Mouse (Mus musculus) splenic B cell, adult 2 months (primary cell): ENCODE data around the gene Nudt4.

Source experiments
- DNase-seq: peaks from one replicate; pipeline ENCODE4 v3.0.0-alpha.2; 2011; ENCODE audit warnings: low read depth, low spot score
- H3K27me3 ChIP-seq: 2 replicates; pipeline ENCODE4 v1.6.1; 2012; ENCODE audit warnings: mild to moderate bottlenecking, low read length, moderate library complexity, mixed read lengths; ENCODE audit not compliant: control insufficient read depth, poor library complexity, insufficient read depth, severe bottlenecking
- H3K36me3 ChIP-seq: 2 replicates; pipeline ENCODE4 v1.6.1; 2012; ENCODE audit warnings: mild to moderate bottlenecking, low read length, moderate library complexity, mixed read lengths; ENCODE audit not compliant: control insufficient read depth, poor library complexity, insufficient read depth, severe bottlenecking

The Nudt4 gene

DNA sequence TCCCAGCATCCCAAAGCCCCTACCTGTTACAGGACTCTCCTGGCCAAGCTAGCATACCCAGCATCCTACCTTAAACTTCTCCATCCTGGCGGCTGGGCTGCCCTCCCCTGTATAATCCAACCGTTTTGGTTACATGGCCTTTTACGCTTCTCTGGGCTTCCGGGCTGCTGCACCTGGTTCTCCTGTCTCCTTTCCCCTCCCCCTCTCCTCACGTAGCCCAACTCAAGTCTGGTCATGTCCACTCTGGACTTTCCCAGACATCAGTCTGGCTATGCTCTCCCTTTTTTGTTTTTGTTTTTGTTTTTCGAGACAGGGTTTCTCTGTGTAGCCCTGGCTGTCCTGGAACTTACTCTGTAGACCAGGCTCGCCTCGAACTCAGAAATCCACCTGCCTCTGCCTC, 51.3 kb downstream of the Nudt4 start:
- H3K36me3 ChIP-seq, result no peaks in the 10 kb centered on the region
- H3K27me3 ChIP-seq, result no peaks in the 10 kb centered on the region

DNA sequence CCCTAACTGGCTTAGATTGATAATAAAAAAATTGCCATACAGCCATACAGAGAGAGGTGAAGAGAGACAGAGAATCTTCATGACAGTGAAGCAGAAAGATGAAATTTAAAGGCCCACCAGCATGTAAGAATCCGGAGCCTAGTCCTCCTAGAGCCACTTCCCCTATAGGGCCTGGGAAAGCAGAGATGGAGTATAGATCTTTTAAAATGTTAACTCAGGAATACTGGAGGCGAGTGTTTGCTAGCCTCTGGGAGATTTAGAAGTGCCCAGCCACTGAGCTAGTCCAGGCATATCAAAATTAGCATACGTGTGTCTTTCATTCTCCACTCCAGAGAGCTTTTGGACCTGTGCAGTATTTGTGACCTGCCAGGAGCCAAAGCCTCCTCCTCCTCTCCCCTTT, 54.7 kb downstream of the Nudt4 start:
- no peaks in the 10 kb centered on the region for H3K27me3 ChIP-seq
- no peak for DNase-seq
- no peaks in the 10 kb centered on the region for H3K36me3 ChIP-seq

More for the DNA sequence above, 51.3 kb downstream of the Nudt4 start:
- no peak for DNase-seq

DNA sequence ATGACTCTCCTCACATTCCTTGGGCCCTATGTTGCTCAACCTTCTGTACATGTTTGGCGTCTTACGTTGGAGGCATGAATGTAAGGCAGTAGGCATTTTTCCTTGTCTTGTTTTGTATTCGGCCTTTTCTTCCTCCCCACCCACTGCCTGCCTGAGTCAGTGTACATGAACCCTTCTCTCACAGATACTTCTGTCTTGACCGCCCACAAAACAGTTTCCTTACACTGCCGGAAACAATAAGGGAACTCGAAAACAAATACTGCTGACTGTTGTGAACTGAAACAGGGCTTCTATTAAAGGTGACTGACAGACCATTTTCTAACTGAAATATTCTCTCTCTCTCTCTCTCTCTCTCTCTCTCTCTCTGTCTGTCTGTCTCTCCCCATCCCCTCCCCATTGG, 55.2 kb downstream of the Nudt4 start:
- Histone ChIP-seq H3K27me3 (no peaks in the 10 kb centered on the region), H3K36me3 (no peaks in the 10 kb centered on the region)
- DNase-seq, result peak; percentile 48

DNA sequence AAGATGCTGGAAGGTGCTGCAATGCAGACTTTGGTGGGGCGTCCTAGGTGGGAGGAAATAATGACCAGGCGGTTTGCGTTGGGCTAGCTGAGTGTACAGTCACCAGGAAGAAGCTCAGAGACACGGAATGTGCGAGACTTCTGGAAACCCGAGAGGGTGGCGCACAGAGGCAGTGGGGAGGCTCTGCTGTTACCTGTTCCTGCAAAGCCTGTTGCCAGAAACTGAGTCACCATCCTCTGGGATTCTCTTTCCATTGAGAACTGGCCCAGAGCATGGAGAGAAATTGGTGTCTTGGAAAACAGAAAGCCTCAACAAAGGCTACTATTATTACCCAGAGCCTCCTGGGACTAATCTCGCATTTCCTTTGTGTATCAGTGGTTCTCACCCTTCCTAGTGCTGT, 55.8 kb downstream of the Nudt4 start:
- Histone ChIP-seq H3K36me3 (no peaks in the 10 kb centered on the region), H3K27me3 (no peaks in the 10 kb centered on the region)
- no peak for DNase-seq

DNA sequence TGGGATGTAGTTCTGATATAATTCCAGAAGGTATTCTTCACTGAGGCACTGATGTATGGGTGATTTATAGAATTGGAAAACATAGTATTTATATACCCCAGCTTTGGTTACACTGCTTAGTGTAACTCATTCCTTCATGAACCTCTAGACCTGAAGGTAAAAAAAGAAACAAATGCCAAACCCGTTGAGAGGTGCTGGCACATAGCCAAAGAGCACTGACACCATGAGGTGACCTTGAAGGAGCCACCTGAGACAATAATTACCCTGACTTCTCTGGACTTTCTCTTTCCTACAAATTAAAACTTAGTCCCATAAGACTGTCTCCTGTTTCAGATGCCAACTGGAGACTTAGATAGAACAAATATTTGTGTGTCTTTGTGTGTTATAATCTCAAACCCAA, 59.6 kb downstream of the Nudt4 start:
- DNase-seq, result no peak
- Histone ChIP-seq H3K36me3 (no peaks in the 10 kb centered on the region), H3K27me3 (no peaks in the 10 kb centered on the region)

DNA sequence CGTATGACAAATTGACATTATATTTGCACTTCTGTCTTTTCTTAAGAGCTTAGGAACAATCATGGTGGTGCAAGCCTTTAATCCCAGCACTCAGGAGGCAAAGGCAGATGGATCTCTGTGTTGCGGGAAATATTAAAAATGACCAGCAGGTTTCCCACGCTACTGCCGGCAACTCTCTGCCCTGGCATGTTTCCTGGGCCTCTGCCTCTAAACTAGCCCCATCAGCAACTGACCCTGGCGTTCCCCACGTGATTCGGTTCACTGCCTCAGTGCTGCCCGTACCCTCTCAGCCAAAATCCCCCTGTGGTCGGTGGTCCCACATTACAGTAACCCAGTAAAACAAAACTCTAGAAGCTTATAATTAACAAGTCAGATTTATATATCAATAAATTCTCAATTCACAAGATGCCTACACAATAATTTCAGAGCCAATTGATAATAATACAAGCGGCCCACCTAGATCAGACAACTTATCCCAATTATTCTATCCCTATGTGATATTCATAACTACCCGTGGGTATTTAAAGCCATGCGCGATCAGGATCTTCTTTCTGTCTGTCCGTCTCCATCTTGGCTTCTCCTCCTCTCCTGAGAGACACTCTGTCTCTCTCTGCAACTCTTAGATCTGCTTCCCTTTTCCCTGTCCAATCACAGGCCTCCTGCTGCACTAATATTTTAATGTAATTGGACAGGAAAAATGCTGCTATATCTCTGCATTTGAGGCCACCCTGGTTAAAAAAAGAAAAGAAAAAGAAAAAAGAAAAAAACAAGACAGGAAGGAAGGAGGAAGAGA, 60.3 kb downstream of the Nudt4 start:
- DNase-seq, result no peak

DNA sequence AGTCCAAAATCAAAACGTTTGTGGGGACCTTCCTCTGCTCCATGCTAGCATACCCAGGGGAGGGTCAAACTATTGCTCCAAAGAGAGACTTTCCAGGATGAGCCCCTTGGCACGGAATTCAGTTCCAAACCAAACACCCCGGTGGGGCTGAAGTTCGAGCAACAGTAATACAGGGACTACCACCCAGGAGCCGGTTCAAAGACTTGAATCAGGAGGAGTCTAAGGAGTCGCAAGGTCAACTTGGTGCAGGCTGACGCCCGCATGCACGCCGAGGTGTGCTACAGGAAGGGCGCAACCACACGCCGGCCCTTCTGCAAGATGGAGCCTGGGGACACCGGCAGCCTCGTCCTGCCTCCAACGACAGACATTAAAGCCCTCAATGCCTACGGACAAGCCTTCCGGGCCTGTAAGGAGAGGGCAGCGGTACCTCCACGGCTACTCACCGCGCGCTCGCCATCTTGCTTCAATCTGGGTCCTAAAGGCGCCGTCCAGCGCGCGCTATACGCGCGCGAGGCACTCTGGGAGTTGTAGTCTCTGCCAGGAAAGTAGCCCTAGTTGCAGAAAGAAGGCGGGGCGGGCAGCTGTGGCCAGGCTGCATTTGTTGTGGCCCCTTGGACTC, 62.4 kb downstream of the Nudt4 start, which contains the start of gene Mrpl42:
Mrpl42 (minus strand) TSS at position 478 of the 619 bp plus-strand sequence.
- DNase-seq, result peak; percentile 80
- no peaks in the 10 kb centered on the region for H3K36me3 ChIP-seq

More for the DNA sequence above, 60.3 kb downstream of the Nudt4 start:
- Histone ChIP-seq H3K36me3 (no peaks in the 10 kb centered on the region), H3K27me3 (no peaks in the 10 kb centered on the region)

DNA sequence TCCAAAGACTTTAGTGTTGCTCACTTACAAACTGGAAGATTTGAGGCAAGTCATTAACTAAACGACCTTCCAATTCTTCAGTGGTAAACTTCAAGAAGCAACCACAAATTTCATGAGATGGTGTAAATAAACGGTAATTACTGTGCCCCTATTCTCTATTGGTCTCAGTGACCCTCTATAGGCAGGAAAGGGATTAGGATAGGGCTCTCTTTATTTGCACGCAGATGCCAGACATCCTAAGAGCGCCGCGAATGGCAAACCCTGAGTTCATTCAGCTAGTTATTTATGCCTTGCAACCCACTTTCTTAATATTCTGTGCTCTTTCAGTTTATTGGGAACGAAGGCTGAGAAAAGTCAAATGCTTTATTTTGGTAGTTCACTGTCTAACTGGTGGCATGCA, 62.9 kb downstream of the Nudt4 start:
- H3K27me3 ChIP-seq, result no peaks in the 10 kb centered on the region
- no peaks in the 10 kb centered on the region for H3K36me3 ChIP-seq
- no peak for DNase-seq

More for the DNA sequence above, 62.4 kb downstream of the Nudt4 start, which contains the start of gene Mrpl42:
- no peaks in the 10 kb centered on the region for H3K27me3 ChIP-seq
